Mouse (Mus musculus): Measurements from ENCODE around the gene Aqp3.

Aqp3 gene

DNA sequence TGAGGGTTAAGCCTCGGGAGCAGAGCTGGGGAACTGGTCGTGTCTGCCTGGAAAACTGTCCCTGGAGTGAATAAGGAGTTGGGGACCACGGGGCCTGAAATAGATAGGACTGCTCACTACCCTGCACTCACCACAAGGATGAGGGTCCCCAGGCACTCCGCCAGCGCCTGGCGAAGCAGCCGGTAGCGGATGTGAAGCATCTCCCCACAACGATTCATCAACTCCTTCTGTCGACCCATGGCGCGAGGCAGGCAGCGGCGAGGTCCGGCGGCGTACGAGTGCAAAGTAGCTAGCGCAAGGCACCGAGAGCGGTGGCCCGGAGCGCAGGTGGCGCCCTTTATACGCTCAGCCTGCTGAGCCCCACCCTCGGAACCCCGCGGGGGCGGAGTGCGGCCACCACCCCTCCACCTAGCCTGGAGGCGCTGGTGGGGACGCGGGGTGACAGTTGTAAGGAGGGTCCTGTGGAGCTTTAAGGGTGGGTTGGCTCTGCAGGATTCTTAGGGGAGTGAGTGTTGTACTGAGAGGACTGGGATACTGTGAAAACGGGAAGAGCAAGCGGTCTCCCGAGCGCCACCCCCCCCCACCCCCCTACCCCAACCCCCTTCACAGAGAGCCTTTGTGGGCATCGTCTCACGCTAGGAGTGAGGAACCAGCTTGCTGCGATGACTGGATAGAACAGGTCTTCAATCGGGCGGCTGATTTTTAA, at the start of gene Aqp3:
Aqp3 (minus strand) TSS at position 313 of the 706 bp plus-strand sequence.
- DNase-seq, result no peak

- DNase-seq, result no peak
Measured at GRCm38 (mm10) chr4:41142601-41143000, 44.6 kb upstream of the Aqp3 start.

DNA sequence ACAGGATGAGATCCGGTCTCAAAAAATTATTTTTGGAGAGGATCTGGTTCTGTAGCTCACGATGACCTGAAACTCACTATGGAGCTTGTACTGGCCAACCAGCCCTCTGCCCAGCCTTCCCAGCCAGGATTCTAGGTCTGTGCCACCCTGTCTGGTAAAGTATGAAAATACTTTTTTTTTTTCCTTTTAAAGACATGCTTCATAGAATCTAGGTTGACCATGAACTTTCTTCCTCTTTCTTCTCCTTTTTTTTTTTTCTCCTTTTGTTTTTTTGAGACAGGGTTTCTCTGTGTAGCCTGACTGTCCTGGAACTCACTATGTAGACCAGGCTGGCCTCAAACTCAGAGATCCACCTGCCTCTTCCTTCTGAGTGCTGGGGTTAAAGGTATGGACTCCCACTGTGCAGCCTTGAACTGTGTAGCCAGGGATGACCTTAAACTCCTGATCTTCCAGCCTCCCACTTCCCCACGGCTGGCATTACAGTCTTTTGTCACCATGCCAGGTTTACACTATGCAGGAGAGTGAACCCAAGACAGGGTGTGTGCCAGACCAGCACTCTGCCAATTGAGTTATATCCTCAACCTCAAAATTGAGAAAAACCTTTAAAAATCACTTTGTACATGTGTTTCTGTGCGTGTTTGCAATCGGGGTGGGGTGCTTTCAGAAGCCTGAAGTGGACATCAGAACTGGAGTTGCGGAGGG, 42.3 kb upstream of the Aqp3 start:
- DNase-seq, result peak in 1 of 2 experiments; percentile 31

GRCm38 (mm10) chr4:41136811-41137210, 38.8 kb upstream of the Aqp3 start:
- no peak for DNase-seq

DNA sequence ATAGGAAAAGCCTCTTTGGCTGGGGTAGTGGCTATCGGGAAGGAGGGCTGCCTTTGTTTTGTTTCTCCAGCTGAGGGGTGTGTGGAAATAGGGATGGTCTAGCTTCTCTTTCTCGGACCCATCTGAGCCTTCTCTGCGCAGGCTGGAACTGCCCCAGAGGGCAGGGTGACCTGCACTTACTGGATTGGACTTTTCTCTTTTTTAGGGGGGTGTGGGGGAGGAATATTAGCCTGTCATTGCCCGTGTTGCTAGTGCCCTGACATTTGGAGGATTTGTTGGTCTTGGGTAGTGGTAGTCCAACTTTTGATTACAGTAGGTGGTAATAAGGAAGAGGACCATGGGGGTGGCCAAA, 38.4 kb upstream of the Aqp3 start:
- peak; percentile 41 to 47 for DNase-seq

DNA sequence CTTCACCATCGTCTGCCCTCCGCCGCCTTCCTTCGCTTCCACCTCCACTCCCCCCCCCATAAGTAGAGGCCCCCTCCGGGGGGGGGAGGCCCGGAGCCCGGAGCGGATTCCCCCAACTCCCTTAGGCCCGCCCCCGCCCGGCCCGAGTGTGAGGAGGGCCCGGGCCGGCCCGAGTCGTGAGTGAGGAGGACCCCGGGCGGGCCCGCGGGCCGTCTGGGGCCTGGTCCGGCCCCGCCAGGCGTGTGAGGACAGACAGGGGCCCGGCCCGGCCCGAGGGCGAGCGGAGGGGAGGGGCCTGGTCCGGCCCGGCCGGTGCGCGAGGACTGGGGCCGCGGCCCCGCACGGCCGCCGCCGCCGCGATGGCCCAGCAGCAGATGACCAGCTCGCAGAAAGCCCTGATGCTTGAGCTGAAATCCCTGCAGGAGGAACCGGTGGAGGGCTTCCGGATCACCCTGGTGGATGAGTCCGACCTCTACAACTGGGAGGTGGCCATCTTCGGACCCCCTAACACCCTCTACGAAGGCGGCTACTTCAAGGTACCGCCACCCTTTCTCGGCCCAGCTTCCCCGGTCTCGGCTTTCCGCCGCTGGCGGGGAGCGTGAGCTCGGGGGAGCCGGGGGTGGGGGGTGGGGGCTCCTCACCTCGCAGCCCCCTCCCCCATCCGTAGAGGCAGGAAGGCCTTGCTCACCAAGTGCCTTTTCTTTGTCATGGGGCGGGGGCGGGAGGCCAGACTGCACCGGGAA, 37.9 kb upstream of the Aqp3 start, which contains the start of gene Ube2r2:
Ube2r2 (plus strand) TSS at position 33 of the 743 bp plus-strand sequence.
- peak; percentile 40 to 74 for DNase-seq

DNA sequence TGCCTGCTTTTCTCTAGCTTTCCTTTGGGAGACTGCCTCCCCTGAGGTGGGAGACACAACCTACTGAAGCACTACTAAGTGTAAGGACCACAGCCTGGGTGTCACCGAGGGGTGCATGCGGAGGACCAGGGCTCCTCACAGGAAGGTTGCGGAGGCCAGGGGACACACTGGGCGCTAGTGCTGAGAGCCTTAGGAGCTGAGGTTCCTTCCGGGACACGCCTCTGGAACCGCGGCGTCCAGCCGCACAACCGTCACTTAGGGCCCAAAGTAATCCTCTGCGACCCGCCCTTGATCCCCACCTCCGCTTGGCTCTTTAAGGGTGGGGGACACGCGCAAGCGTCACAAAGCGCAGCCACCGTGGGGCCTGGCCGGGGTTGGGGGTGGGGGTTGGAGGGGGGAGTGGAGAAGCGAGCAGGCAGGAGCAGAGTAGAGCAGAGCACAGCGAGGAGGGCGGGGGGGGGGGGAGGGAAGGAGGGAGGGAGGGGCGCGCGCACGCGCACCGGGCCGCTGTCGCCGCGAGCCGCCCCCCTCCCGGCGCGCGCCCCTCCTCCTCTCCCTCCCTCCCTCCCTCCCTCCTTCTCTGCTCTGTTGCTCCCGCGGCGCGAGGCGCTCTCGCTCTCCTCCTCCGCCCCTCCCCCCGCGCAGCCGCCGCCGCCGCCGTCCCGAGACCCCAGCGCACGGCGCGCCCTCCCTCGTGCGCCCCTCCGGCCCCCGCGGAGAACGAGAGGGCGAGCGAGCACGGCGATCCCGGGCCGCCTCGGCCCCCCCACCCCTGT, 37.1 kb upstream of the Aqp3 start:
- DNase-seq, result peak; percentile 65 to 83

DNA sequence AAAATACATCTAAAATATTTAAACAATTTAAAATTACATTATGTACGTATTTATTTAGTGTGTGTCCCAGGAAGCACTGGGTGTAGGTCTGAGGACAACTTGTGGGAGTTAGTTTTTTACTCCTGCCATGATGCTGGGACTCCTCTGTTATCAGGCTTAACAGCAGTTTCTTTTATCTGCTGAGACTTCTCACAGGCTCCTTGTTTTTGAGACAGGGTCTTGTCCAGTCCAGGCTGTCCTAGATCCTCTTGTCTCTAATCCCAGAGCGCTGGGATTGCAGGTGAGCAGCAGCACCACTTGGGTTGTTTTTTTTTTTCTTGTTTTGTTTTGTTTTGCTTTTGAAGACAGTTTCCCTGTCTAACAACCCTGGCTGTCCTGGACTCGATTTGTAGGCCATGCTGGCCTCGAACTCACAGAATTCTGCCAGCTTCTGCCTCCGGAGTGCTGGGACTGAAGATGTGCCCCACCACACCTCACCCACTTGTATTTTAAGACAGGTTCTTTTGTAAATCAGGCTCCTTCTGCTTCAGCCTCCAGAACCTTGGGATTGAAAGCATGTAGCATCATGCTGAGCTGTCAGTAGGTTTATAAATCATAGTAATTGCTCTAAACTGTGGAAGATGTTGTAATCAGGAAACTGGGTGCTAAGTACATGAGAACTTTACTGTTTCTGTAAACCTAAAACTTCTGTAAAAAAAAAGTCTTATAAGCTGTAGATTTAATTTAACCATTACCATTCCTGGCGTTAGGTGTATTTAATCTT, 35.7 kb upstream of the Aqp3 start:
- no peak for DNase-seq

- DNase-seq, result no peak
Measured at GRCm38 (mm10) chr4:41132471-41132870, 34.5 kb upstream of the Aqp3 start.

GRCm38 (mm10) chr4:41129836-41130235, 31.9 kb upstream of the Aqp3 start:
- DNase-seq, result no peak

DNA sequence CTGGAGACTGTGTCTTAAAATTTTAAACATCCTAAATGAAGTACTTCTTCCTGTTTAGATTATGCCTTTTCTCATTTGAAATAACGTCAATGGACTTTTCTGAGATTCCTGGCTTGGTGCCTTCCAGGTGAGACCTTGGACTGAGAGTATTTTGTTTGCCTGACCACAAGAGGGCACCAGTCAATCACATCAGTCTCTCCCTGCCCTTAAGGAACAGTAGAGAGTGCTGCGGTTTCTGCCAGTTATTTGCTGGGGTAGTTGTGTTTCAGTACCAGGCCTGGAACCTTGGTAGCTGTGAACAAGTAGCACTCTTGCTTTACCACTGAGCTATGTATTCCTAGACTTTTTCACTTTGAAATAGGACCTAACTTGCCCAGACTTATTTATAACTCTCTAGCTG, 31.4 kb upstream of the Aqp3 start:
- peak; percentile 73 to 76 for DNase-seq

DNA sequence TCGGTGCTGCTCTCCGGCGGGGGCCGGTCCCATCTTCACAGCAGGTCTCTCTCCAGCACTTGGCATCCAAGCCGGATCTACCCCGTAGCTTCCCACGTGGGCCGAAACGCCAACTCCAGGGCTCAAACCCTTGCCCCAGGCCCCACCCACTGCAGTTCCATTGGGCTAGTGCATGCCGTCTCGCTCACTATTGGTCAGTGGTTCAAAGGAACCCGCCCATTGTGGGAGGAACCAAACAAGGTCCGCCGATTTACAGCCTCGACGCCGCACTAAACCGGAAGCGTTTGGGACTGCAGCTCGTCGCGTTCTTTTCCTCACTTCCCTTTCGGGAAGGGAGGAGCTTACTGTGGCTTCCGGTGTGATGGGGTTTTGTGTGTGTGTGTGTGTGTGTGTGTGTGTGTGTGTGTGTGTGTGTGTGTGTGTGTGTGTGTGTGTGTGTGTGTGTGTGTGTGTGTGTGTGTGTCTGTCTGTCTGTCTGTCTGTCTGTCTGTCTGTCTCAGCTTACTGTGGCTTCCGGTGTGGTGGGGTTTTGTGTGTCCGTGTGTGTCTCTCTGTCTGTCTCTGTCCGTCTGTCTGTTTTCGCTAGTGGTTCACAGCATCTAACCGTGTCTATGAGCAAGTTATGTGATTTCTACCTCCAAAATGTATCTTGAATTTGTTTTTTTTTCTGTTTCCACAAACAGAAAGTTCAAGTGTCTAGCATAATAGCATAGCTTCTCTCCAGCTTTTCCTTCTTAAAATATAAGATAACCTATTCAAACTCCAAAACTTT, 26.4 kb upstream of the Aqp3 start, which contains the start of gene Nol6:
Nol6 (minus strand) TSS at position 276 of the 772 bp plus-strand sequence.
- DNase-seq, result peak; percentile 92 to 98

GRCm38 (mm10) chr4:41118706-41119292, 20.8 kb upstream of the Aqp3 start:
- DNase-seq, result peak; percentile 37 to 66

DNA sequence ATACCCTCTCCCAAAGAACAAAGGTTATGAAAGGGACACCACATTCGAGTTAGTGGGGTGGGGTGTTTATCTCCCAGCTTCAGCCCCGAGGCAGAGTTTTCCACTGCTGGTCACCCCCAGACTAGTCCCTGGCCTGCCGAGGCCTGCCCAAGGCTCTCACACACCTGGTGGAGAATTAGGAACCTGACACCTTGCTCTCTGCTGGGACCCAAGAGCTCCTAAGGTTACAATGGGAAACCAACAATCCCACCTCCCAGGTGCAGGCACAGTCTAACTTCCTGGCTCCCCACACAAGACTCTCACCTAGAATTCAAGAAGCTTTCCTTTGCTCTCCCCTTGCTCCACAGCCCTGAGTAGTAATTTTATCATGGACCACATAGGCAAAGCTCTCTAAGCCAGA, 18.8 kb upstream of the Aqp3 start:
- no peak for DNase-seq

DNA sequence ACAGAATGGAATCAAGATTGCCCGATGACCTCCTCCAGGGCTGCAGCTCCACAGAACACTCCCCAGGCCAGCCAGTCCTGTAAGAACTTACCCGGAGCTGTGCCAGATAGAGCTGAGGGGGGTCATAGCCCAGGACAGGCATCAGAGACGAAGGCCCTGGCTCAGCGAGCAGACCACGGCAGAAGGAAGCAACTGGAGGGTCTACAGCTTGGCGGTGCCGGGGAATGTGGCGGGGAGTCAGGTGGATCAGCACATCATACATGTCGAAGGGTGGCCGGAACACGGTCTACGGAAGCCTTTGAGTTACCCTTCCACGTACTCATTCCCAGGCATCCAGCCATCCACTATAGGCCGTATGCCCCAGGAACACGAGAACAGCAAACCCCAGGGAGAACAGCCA, 17.8 kb upstream of the Aqp3 start:
- DNase-seq, result no peak

GRCm38 (mm10) chr4:41115074-41115473, 17.1 kb upstream of the Aqp3 start:
- no peak for DNase-seq

DNA sequence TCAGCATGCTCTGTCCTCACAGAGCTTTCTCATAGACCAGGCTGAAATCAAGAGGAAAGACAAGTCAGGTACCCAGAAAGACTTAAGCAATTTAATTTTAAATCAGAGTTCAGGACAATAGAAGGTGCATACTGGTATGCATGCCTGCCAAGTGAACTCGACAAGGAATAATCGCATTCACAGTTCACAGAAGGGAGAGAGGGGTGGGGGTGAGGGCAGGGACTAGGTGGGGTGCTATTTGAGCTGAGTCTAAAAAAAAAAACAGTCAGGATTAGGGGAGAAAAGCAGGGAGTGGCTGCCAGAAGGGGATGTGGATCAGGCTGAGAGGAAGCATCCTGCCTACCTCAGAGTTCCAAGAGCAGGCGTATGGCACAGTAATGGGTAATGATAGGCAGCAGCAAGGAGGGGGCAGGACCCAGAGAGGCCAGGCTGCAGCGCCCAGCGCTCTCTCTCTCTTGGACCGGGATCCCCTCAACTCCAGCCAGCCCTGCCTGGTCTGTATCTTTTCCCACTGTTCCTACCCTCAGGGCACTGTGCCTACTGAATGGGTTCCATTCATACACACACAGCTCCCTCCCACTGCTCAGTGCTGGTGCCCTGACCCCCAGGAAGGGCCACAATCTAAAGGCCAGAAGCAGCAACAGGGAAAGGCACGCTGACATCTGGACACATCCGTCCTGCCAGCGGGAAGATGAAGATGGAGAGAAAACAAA, 16.5 kb upstream of the Aqp3 start:
- DNase-seq, result no peak

DNA sequence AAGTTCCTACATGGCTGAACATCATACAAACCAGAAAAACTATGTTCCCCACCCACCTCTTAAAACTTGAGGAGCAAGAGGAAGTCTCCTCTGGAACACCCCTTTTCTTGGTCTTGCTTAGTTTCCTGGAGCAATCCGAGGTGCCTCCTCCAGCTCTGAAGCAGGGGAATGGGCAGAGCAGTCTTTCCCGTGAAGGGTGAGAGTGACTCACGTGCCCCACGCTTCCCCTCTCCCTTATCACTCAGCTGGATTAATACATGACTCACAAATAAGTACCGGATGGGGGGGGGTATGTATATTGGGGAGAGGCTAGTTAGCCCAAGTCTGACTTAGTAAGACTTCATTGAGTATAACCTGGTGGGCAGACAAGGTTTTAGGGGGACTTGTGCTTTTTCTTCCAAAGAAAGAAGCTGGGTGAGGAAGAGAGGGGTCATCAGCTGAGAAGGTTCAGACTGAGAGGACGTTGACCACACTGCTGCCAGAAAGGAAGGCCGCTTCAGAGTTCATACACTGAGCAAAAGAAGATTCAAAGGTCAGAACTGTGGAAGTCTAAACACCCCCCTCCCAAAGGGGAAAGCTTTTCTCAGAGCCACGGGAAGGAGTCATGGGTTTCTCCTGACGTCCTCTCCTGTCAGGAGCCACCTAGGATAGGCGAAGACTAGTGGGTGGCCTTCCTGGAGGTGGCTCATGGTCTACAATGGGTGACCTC, 10.9 kb upstream of the Aqp3 start:
- no peak for DNase-seq

- peak; percentile 23 to 50 for DNase-seq
Measured at GRCm38 (mm10) chr4:41107440-41107839, 9.5 kb upstream of the Aqp3 start.

DNA sequence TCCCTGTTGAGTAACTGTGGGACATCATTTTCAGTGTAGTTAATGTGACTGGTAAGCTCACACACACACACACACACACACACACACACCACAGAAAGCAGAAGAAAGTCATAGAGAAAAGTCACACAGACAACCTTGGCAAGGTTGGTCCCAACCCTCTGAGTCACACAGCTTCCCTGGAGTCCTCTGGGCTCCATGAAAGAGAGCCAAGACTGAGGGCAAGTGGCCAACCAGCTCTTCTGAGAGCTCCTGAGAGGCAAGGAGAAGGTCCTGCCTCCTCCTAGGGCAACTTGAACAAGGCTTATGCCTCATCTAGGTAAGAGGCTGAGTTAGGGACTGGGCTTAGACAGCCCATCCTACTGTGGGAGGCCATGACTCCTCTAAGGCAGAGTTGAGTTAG, 4.9 kb upstream of the Aqp3 start:
- no peak for DNase-seq
